Mouse (Mus musculus): Measurements from ENCODE around the gene Ddx49. TPM values are rescaled to one million over a fixed set of nuclear protein-coding genes. Genes with fewer than 3 reads are reported as not detected.
A peak's percentile ranks its signal among the peaks of the same experiment; 100 is the strongest.

Gene Ddx49
- polyA plus RNA-seq, 1 experiment from 2014 or later, result 53.7 TPM

DNA sequence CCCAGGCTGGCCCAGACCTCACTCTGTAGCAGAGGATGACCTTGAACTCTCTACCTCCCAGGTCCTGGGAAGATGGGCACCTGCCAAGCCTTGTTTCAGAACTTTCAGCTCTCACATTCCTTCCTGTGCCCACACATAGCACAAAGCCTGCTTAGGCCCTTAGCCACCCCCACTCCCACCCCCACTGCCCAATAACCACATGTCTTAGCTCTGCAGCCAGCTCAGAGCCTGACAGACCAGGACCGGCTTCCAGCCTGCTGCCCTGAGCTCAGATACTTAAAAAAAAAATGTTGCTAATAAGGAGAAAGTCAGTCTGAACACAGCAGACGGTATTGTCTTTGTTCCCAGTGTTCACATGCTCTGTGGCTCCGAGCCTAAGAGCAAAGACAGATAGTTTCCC, 21.3 kb downstream of the Ddx49 start:
- H3K36me3 ChIP-seq (ENCODE audit: poor library complexity, severe bottlenecking), result peaks cover 14% of the 10 kb centered on the region
- 29% methylated on average over 3 of the region's 3 CpGs for WGBS
- no peak overlapping the region for H3K27ac ChIP-seq

DNA sequence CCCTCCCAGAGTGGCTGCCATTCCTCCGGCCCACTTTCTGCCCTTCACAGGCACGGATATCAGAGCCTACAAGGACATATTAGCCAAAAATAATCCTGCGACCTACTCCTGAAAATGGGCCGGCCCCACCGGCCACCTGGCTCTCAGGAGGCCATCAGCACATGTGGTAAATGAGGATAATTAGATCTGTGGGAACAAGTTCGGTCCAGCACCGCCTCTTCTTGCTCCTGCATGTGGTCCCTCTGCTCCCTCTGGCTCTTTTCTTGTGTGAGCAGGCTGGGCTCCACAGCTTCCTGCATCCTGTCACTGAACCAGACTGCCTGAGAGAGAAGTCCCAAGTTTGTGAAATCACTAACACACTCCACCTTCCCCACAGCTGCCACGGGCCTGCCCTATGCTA, 23.0 kb downstream of the Ddx49 start:
- no peaks in the 10 kb centered on the region for H3K9me3 ChIP-seq (replicated peaks)
- no peak overlapping the region for H3K4me2 ChIP-seq
- H3K4me1 ChIP-seq, result peaks cover 14% of the 10 kb centered on the region
- no peak overlapping the region for H3K27ac ChIP-seq
- no peak overlapping the region for H3K4me3 ChIP-seq
- H3K27me3 ChIP-seq, result no peaks in the 10 kb centered on the region
- no peak overlapping the region for H3K9ac ChIP-seq
- WGBS, result 69% methylated on average over 8 of the region's 8 CpGs
- no peaks in the 10 kb centered on the region for H3K36me3 ChIP-seq (ENCODE audit: poor library complexity, severe bottlenecking)
- no peak for ATAC-seq

More for the DNA sequence above, 21.3 kb downstream of the Ddx49 start:
- Histone ChIP-seq H3K4me2 (no peak overlapping the region), H3K9me3 (replicated peaks) (no peaks in the 10 kb centered on the region), H3K4me1 (peaks cover 19% of the 10 kb centered on the region), H3K4me3 (no peak overlapping the region), H3K9ac (no peak overlapping the region), H3K27me3 (no peaks in the 10 kb centered on the region)
- no peak for ATAC-seq

DNA sequence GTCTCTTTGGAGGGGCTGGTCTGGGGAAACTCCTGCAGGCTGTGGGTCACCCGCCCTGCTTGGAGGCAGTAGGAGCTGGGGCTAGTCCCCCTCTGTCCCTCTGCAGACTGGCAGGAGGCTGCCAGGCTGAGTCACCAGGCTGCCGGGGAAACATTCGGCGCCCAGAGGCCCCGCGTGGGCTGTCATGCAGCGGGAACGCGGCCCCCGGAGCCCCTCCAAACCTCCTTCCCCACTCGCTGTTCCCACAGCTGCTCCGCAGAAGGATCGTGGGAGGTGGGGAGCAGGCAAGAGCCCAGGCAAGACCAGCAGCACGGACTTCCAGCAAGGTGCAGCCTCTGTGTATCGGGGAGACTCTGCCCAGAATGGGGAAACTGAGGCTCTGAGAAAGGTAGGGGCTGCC, 24.1 kb downstream of the Ddx49 start:
- Histone ChIP-seq H3K4me3 (no peak overlapping the region), H3K9me3 (replicated peaks) (no peaks in the 10 kb centered on the region), H3K4me1 (peaks cover 6% of the 10 kb centered on the region), H3K27me3 (no peaks in the 10 kb centered on the region), H3K27ac (no peak overlapping the region), H3K4me2 (no peak overlapping the region), H3K36me3 (ENCODE audit: poor library complexity, severe bottlenecking) (no peaks in the 10 kb centered on the region), H3K9ac (peak overlapping the region; percentile 37; the same call in 1 of the 2 replicates)
- no peak for ATAC-seq
- 73% methylated on average over 15 of the region's 15 CpGs for WGBS

DNA sequence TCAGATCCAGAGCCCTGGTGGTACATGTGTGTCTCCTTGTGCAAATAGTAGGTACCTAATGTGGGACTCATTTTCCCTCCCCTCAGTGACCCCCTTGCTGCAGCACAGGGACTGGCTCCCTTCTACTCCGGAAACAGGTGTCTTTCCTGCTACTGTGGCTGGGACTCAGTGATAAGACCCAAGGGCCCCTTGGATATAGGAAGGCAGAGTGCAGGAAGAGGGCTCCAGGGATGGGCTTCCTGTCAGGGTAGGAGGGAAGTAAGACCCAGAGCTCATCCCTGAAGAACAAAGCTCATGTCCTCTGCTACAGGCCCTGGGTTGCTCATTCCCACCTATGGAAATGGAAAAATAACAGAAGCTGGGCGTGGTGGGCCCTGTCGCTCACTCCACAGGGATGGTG, 25.8 kb downstream of the Ddx49 start:
- Histone ChIP-seq H3K27ac (0 out of 2 replicates have a peak overlapping the region, but pooled peaks have one; percentile 22), H3K4me3 (no peak overlapping the region), H3K4me1 (no peaks in the 10 kb centered on the region), H3K9me3 (replicated peaks) (no peaks in the 10 kb centered on the region), H3K4me2 (no peak overlapping the region), H3K27me3 (no peaks in the 10 kb centered on the region), H3K36me3 (ENCODE audit: poor library complexity, severe bottlenecking) (no peaks in the 10 kb centered on the region), H3K9ac (no peak overlapping the region)
- 84% methylated on average over 3 of the region's 3 CpGs for WGBS
- no peak for ATAC-seq

DNA sequence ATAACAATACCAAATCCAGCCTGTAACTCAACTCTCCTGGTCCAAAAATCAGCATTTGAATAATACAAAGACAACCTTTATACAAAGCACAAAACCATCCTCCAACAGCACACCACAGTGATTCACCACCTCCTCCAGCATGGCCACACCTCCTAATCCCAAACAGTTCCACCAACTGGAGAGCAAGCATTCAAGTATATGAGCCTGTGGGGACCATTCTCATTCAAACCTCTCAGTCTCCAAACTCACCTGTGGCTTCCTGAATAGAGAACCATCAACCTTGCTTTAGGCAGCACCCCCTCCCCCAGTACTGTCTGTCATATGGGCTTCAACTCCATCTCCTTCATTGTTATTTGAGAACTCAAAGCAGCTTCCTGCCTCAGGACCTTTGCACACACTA, 27.9 kb downstream of the Ddx49 start:
- Histone ChIP-seq H3K4me1 (no peaks in the 10 kb centered on the region), H3K4me2 (no peak overlapping the region), H3K27ac (no peak overlapping the region), H3K27me3 (no peaks in the 10 kb centered on the region), H3K36me3 (ENCODE audit: poor library complexity, severe bottlenecking) (no peaks in the 10 kb centered on the region), H3K4me3 (no peak overlapping the region), H3K9me3 (replicated peaks) (no peaks in the 10 kb centered on the region), H3K9ac (no peak overlapping the region)
- no peak for ATAC-seq

DNA sequence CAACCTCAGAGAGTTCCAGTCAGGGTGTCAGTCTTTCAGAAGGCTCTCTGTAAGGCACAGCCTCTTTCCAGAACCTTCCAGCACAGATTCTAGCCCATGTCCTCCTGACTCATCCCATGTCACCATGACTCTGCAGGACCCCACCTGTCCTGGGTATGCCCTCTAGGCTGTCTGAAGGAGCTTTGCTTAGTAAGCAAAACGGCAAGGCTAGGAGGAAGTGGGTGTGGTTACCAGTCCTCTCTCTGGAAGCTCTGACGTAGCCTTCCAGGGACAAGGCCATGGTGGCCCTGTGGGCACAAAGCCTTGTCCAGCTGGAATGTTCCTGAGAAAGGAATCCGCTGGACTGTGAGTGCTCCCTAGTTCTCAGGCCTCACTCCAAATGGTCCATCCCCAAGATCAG, 29.3 kb downstream of the Ddx49 start:
- WGBS, result 71% methylated on average over 3 of the region's 3 CpGs
- H3K27me3 ChIP-seq, result no peaks in the 10 kb centered on the region
- H3K9me3 ChIP-seq (replicated peaks), result no peaks in the 10 kb centered on the region
- H3K4me2 ChIP-seq, result no peak overlapping the region
- no peak overlapping the region for H3K27ac ChIP-seq
- ATAC-seq, result no peak
- H3K9ac ChIP-seq, result no peak overlapping the region
- 0 out of 2 replicates have a peak, but pooled peaks cover 5% of the 10 kb centered on the region for H3K4me1 ChIP-seq
- H3K36me3 ChIP-seq (ENCODE audit: poor library complexity, severe bottlenecking), result no peaks in the 10 kb centered on the region
- H3K4me3 ChIP-seq, result no peak overlapping the region

DNA sequence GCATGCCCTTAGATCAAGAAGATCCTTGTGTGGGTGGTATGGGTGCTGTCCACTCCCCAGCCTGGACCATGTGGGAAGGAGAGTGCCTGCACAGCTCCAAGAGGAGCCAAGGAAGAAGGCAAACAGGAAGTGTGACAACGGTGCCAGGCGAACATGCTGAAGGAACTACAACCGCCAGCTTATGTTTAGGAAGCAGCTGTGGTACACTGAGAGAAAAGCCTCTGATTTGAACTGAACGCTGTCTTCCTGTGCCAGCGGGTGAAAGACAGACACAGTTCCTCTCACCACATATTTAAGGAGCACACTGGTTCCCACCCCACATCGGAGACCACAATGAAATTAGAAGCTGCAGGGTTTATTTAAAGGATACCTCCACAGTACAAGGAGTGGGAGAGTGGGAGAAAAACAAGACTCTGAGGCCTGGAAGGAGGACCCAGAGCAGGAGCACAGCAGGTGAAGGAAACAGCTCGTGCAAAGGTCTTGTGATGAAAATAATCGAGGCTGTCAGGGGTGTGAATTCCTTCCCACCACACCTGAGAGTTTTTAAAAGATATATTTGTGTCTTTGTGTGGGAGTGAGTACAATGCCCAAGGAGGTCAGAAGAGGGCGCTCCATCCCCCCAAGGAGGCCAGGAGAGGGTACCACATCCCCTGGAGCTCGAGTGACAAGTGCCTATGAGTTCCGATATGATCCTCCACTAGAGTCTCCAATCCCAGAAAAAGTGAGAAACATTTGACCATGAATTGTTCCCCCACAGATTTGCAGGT, 33.3 kb downstream of the Ddx49 start:
- 63% methylated on average over 11 of the region's 11 CpGs for WGBS
- Histone ChIP-seq H3K27ac (0 out of 2 replicates have a peak overlapping the region, but pooled peaks have one; percentile 36), H3K4me1 (0 out of 2 replicates have a peak, but pooled peaks cover 5% of the 10 kb centered on the region), H3K4me2 (no peak overlapping the region), H3K9ac (no peak overlapping the region), H3K27me3 (no peaks in the 10 kb centered on the region), H3K4me3 (no peak overlapping the region), H3K9me3 (replicated peaks) (no peaks in the 10 kb centered on the region), H3K36me3 (ENCODE audit: poor library complexity, severe bottlenecking) (peaks cover 30% of the 10 kb centered on the region)
- ATAC-seq, result no peak

DNA sequence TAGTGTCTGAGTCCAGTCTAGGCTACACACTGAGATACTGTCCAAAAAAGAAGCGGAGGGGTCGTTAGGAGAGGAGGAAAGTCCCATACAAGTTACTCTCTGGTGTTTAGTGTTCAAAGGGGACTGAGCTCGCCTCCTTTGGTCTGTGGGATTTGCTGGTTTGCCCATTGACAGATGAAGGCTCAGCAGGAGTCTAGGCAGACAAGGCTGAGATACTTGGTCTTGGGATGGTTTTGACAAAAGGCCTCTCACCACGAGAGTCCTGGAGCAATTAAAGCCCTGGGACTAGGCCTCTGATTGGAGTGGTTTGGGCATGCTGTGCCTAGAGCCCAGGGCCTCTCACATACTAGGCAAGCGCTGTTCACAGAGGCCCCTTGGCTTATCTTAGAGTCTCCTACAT, 34.0 kb downstream of the Ddx49 start:
- Histone ChIP-seq H3K9me3 (replicated peaks) (no peaks in the 10 kb centered on the region), H3K9ac (no peak overlapping the region), H3K36me3 (ENCODE audit: poor library complexity, severe bottlenecking) (peaks cover 37% of the 10 kb centered on the region), H3K27me3 (no peaks in the 10 kb centered on the region), H3K4me1 (0 out of 2 replicates have a peak, but pooled peaks cover 5% of the 10 kb centered on the region), H3K4me2 (no peak overlapping the region), H3K27ac (0 out of 2 replicates have a peak overlapping the region, but pooled peaks have one; percentile 36), H3K4me3 (no peak overlapping the region)
- 26% methylated on average over 5 of the region's 5 CpGs for WGBS
- ATAC-seq, result no peak

DNA sequence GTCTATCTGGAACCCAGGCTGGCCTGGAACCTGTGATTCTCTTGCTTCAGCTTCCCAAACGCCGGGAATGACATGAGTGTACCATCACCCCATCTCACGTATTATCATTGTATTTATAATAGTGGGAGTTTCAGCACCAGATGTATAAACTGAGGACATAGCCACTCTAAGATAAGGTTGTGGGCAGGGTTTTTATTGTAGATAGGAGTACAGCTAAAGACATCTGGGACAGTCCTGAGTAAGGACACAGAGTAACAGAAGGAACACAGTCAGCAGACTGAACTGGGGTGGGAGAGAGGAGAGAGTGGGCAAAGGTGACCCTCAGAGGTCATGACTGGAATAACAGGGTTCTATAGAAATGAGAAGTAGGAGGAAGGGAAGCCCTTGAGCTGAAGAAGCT, 34.6 kb downstream of the Ddx49 start:
- WGBS, result 94% methylated on average over 3 of the region's 3 CpGs
- no peak for ATAC-seq
- no peak overlapping the region for H3K4me3 ChIP-seq

DNA sequence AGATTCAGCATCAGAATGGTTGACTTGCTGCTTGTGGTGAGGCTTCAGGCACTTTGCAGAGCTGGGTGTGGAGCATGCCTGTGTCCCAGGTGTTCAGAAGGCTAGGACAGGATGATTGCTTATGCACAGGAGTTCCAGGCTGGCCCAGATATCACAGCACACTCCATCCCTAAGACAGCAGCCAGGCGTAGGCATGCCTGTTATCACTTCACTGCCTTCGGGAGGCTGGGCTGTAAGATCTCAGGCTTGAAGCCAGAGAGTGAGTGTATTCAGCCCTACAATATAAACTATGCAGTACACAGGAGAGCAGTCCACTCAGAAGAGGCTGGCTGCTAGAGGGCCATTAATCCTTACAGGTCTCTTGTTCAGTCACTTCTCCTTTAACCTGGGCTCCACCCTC, 43.2 kb downstream of the Ddx49 start:
- no peak overlapping the region for H3K4me3 ChIP-seq
- no peaks in the 10 kb centered on the region for H3K4me1 ChIP-seq
- ATAC-seq, result no peak
- no peaks in the 10 kb centered on the region for H3K27me3 ChIP-seq
- H3K4me2 ChIP-seq, result no peak overlapping the region
- no peak overlapping the region for H3K9ac ChIP-seq
- 94% methylated on average over 2 of the region's 2 CpGs for WGBS
- H3K9me3 ChIP-seq (replicated peaks), result no peaks in the 10 kb centered on the region
- no peak overlapping the region for H3K27ac ChIP-seq
- peaks cover 100% of the 10 kb centered on the region for H3K36me3 ChIP-seq (ENCODE audit: poor library complexity, severe bottlenecking)

More for the DNA sequence above, 34.6 kb downstream of the Ddx49 start:
- 0 out of 2 replicates have a peak, but pooled peaks cover 5% of the 10 kb centered on the region for H3K4me1 ChIP-seq
- H3K27me3 ChIP-seq, result no peaks in the 10 kb centered on the region
- no peak overlapping the region for H3K27ac ChIP-seq
- H3K36me3 ChIP-seq (ENCODE audit: poor library complexity, severe bottlenecking), result peaks cover 43% of the 10 kb centered on the region
- no peak overlapping the region for H3K9ac ChIP-seq
- no peak overlapping the region for H3K4me2 ChIP-seq
- no peaks in the 10 kb centered on the region for H3K9me3 ChIP-seq (replicated peaks)

DNA sequence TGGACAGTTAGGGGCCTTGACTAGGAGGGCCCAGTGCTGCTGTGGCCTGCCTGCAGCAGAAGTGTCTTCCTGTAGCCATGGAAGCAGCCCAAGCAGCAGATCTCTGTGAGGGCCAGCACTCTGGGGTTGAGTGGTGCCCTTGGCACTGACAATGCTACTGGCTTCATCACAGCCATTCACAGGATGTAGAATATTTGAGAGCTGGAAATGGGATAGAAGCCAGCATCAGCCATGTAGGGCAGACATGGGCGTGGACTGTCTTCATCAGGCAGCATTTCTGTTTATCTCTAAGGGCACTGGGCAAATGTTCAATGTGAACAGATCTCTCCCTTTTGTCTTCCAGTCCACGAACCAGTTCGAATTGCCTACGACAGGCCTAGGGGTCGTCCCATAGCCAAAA, 43.7 kb downstream of the Ddx49 start:
- no peaks in the 10 kb centered on the region for H3K27me3 ChIP-seq
- no peak overlapping the region for H3K4me3 ChIP-seq
- H3K27ac ChIP-seq, result no peak overlapping the region
- no peak overlapping the region for H3K9ac ChIP-seq
- no peak overlapping the region for H3K4me2 ChIP-seq
- peaks cover 100% of the 10 kb centered on the region for H3K36me3 ChIP-seq (ENCODE audit: poor library complexity, severe bottlenecking)
- H3K9me3 ChIP-seq (replicated peaks), result no peaks in the 10 kb centered on the region
- ATAC-seq, result no peak
- WGBS, result 93% methylated on average over 5 of the region's 5 CpGs
- no peaks in the 10 kb centered on the region for H3K4me1 ChIP-seq

DNA sequence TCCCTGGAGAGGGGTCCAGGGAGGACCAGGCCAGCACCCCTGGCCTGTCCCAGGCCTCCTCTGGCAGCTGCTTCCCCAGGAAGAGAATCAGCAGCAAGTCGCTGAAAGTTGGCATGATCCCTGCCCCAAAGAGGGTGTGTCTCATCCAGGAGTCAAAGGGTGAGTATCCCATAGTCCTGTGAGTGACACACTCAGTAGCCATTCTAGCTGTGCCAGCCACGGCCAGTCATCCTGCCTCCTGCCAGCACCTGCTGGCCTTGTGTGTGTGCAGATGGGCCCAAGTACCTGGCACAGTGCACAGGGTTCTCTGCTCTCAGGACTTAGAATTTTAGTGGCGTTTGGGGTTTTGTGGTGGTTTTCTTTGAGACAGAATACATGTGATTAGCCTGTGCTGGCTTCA, 44.8 kb downstream of the Ddx49 start:
- ATAC-seq, result no peak
- Histone ChIP-seq H3K27me3 (no peaks in the 10 kb centered on the region), H3K9ac (no peak overlapping the region), H3K4me2 (no peak overlapping the region), H3K4me3 (no peak overlapping the region), H3K36me3 (ENCODE audit: poor library complexity, severe bottlenecking) (peaks cover 100% of the 10 kb centered on the region), H3K27ac (no peak overlapping the region), H3K4me1 (no peaks in the 10 kb centered on the region), H3K9me3 (replicated peaks) (no peaks in the 10 kb centered on the region)
- 90% methylated on average over 3 of the region's 3 CpGs for WGBS

DNA sequence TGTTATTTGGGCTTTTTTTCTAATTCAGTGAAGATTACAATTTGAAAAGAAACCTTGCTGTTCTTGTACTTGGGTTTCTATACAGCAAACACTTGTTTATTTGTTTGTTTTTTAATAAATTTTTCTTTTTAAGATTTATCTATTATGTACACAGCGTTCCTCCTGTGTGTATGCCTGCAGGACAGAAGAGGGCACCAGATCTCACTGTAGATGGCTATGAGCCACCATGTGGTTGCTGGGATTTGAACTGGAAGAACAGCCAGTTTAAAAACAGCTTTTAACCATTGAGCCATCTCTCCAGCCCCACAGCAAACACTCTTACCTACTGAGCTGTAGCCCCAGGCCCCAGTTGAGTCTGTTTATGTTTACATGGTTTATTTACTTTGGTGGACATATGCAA, 47.7 kb downstream of the Ddx49 start:
- Histone ChIP-seq H3K27me3 (no peaks in the 10 kb centered on the region), H3K9me3 (replicated peaks) (no peaks in the 10 kb centered on the region), H3K9ac (no peak overlapping the region; the same call in 1 of the 2 replicates), H3K27ac (no peak overlapping the region), H3K4me2 (no peak overlapping the region), H3K4me3 (no peak overlapping the region), H3K36me3 (ENCODE audit: poor library complexity, severe bottlenecking) (peaks cover 100% of the 10 kb centered on the region), H3K4me1 (no peaks in the 10 kb centered on the region)
- ATAC-seq, result no peak
- WGBS, result 80% methylated on average over 1 of the region's 1 CpGs

Measured in forebrain, embryonic 13.5 days (tissue).